Mouse (Mus musculus) limb, embryonic 11.5 days (tissue): ENCODE results near the gene Ipo7. TPM values are rescaled to one million over a fixed set of nuclear protein-coding genes. Genes with fewer than 3 reads are reported as not detected.
"Not testable (repeated sequence)": the region's sequence is repeated elsewhere in the genome, so short reads cannot be mapped to it uniquely, and the experiment has no call there.

Experiments used
- ATAC-seq: fragments of 200-750 bp; cut with Nextera tagmentation; 2 replicates; pipeline ENCODE4 v1.8.0; 2017; ENCODE audit warnings: low read depth; ENCODE audit not compliant: insufficient number of reproducible peaks, low FRiP score, low TSS enrichment
- DNase-seq: peaks from one replicate; pipeline ENCODE4 v3.0.0-alpha.2; 2015; ENCODE audit warnings: low spot score
- H3K27ac ChIP-seq: fragments of 300-500 bp; sonication (generic); replicated peaks from 2 replicates; pipeline ENCODE4 v1.5.1; 2014; ENCODE audit warnings: low read depth, mild to moderate bottlenecking, low read length
- H3K27me3 ChIP-seq: fragments of 300-500 bp; sonication (generic); 2 replicates; pipeline ENCODE4 v1.6.1; 2014; ENCODE audit warnings: mild to moderate bottlenecking, low read length, mixed read lengths; ENCODE audit not compliant: control insufficient read depth, insufficient read depth
- H3K36me3 ChIP-seq: fragments of 300-500 bp; sonication (generic); 2 replicates; pipeline ENCODE4 v1.6.1; 2014; ENCODE audit warnings: mild to moderate bottlenecking, low read length, moderate library complexity, mixed read lengths; ENCODE audit not compliant: control insufficient read depth, insufficient read depth
- H3K4me1 ChIP-seq: fragments of 300-500 bp; sonication (generic); 2 replicates; pipeline ENCODE4 v1.6.1; 2014; ENCODE audit warnings: low read length, mixed read lengths; ENCODE audit not compliant: control insufficient read depth, insufficient read depth
- H3K4me2 ChIP-seq: fragments of 300-500 bp; sonication (generic); 2 replicates; pipeline ENCODE4 v1.6.1; 2014; ENCODE audit warnings: low read depth, mild to moderate bottlenecking, moderate library complexity; ENCODE audit not compliant: severe bottlenecking
- H3K4me3 ChIP-seq: fragments of 300-500 bp; sonication (generic); 2 replicates; pipeline ENCODE4 v1.5.1; 2014; ENCODE audit warnings: low read depth, low read length
- H3K9ac ChIP-seq: fragments of 300-500 bp; sonication (generic); 2 replicates; pipeline ENCODE4 v1.6.1; 2014; ENCODE audit warnings: mild to moderate bottlenecking, low read length
- H3K9me3 ChIP-seq: fragments of 300-500 bp; sonication (generic); 2 replicates; pipeline ENCODE4 v1.6.1; 2016; ENCODE audit warnings: low read length; ENCODE audit not compliant: control insufficient read depth
- WGBS: fragments of 180-500 bp; shearing (Covaris S2); extraction: QIAGEN DNeasy Blood & Tissue Kit; methylation state at CpG from one replicate; pipeline ENCODE4 v1.1.7; 2014; 5-methylcytosine and 5-hydroxymethylcytosine counted together
- polyA plus RNA-seq: library from polyadenylated mRNA; unstranded; fragments of >200 nt; fragmentation: Nextera tagmentation; extraction: Ambion mirVana; gene quantifications from 2 replicates; pipeline ENCODE4 v1.2.1, GENCODE M21; 2014

Gene Ipo7
- polyA plus RNA-seq, 1 experiment from 2014 or later, result 19.8 TPM

DNA sequence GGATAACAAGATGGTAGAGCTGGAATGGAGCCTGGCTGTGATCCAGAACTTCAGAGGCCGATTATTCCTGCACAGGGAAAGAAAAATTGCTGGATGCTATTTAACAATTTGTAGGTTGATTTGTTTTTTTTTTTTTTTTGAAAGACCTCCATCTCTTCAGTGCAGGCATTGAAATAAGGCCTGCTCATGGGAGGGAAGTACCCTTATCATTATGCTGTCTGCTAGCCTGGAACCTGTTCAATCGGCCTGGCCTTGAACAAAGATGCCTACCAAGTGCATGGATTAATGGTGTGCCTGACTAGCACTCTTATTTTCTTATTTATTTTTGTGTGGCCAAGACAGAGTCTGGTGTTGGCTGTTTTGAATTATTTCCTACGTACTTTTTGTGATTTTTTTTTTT, 12.3 kb downstream of the Ipo7 start:
- no peak overlapping the region for H3K4me2 ChIP-seq
- H3K27me3 ChIP-seq, result no peaks in the 10 kb centered on the region
- H3K4me1 ChIP-seq, result no peaks in the 10 kb centered on the region
- ATAC-seq (no peak), DNase-seq (no peak)
- H3K9ac ChIP-seq, result no peak overlapping the region
- WGBS, result 91% methylated on average over 3 of the region's 3 CpGs
- no peak overlapping the region for H3K27ac ChIP-seq
- H3K9me3 ChIP-seq, result no peaks in the 10 kb centered on the region
- H3K4me3 ChIP-seq, result no peak overlapping the region
- H3K36me3 ChIP-seq, result peaks cover 13% of the 10 kb centered on the region

DNA sequence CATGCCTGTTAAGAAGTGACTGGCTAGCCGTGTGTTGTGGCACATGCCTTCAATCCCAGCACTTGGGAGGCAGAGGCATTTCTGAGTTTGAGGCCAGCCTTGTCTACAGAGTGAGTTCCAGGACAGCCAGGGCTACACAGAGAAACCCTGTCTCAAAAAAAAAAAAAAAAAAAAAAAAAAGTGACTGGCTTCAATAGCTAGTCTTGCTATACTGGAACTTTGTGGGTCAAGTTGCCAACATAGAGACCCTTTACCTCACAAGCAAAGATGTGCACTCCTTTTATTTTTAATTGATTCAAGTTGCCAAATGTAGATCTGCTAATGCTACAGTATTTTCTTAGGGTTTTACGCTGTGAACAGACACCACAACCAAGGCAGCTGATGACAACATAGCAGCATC, 39.6 kb downstream of the Ipo7 start:
- H3K27me3 ChIP-seq, DNase-seq, H3K9me3 ChIP-seq, ATAC-seq, H3K9ac ChIP-seq, H3K4me2 ChIP-seq, H3K4me3 ChIP-seq, H3K27ac ChIP-seq, H3K4me1 ChIP-seq: not testable (repeated sequence)
- peaks cover 16% of the 10 kb centered on the region for H3K36me3 ChIP-seq
- WGBS, result 90% methylated on average over 2 of the region's 2 CpGs

DNA sequence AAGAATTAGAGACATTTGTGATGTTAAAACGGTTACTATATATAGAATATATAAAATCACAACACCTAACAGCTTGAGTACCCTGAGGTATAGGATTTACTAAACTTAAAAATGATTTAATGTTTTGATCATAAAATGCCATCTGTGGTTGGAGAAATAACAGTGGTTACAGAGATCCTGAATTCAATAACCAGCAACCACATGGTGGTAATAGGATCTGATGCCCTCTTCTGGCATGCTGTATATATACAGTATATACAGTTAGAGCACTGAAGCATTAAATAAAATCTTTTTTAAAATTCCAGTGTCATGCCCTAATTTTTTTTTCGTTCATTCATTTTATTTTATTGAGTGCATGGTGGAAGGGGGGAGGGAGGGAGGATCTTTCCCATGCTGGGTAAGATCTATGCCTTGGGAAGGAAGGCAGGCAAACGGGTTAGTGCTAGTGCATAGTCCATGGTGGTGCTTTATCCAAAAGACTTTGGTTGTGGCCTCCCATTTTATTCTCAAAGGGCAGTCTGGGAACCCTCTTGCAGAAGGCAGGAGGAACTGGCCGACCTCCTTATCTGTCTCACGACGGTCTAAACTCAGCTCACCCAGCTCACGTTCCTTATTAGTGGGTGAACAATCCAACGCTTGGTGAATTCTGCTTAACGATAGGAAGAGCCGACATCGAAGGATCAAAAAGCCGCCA, 41.2 kb downstream of the Ipo7 start:
- 89% methylated on average over 12 of the region's 12 CpGs for WGBS

DNA sequence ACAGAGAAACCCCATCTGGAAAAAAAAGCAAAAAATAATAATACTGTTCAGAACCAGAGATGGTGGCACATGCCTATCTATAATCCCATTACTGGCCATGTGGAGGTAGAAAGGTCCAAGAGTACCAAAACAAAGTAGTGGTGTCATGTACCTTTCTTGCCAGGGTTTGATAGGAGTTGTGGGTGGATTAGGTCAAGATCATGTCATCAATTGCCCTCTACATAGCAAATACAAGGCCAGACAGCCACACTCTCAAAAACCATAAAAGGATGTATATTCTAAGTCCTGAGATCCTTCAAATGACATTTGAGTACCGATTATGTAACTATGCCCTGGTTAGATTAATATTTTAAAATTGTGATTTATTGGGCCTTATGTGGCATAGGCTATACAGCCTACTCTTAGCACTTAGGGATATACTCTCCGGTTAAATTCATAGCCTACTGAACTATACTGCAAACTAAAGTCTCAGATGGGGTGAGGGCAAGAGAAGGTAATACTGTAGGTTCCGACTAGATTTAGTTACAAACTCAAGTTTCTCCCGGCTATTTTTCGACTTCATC, 42.1 kb downstream of the Ipo7 start:
- 24% methylated on average over 5 of the region's 5 CpGs for WGBS
- H3K4me2 ChIP-seq, result peak overlapping the region; percentile 69
- ATAC-seq, result no peak
- no peak for DNase-seq
- H3K9ac ChIP-seq, result peak overlapping the region; percentile 99
- no peaks in the 10 kb centered on the region for H3K4me1 ChIP-seq
- peak overlapping the region; percentile 87 for H3K4me3 ChIP-seq
- no peaks in the 10 kb centered on the region for H3K27me3 ChIP-seq
- H3K36me3 ChIP-seq, result peaks cover 6% of the 10 kb centered on the region
- H3K9me3 ChIP-seq, result no peaks in the 10 kb centered on the region
- H3K27ac ChIP-seq, result peak overlapping the region; percentile 99

More for the DNA sequence above, 41.2 kb downstream of the Ipo7 start:
- H3K9me3 ChIP-seq, result no peaks in the 10 kb centered on the region
- H3K36me3 ChIP-seq, result peaks cover 8% of the 10 kb centered on the region
- H3K9ac ChIP-seq, result no peak overlapping the region
- no peak overlapping the region for H3K27ac ChIP-seq
- no peak overlapping the region for H3K4me3 ChIP-seq
- no peak for ATAC-seq
- H3K4me2 ChIP-seq, result no peak overlapping the region
- no peaks in the 10 kb centered on the region for H3K4me1 ChIP-seq
- no peaks in the 10 kb centered on the region for H3K27me3 ChIP-seq
- no peak for DNase-seq

DNA sequence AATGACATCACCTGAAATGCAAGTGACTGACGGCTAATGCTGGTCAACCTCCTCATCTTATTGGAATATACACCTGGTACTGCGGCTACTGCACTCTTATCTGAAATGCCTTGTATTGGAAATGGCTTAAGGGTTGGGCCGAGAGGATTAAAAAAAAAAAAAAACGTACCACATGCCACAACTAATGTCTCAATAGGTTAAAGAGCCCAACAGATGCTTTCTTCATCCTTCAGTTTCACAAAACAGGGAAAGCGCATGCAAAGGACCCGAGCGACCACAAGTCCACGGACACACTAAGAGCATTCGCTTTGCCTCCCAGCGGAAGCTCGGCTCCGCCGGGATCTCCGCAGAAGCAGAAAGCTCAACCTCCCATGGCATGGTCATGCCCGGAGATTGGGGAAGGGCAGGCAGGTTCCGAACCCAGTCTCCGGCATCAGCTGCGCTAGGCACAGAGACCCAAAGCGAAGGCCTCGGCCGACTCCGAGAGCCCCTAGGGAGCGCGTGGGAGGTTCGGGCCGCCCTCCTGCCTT, 42.7 kb downstream of the Ipo7 start:
- peak; percentile 15 for ATAC-seq
- peaks cover 6% of the 10 kb centered on the region for H3K36me3 ChIP-seq
- WGBS, result 1% methylated on average over 26 of the region's 26 CpGs
- H3K9me3 ChIP-seq, result no peaks in the 10 kb centered on the region
- H3K9ac ChIP-seq, result peak overlapping the region; percentile 99
- H3K4me1 ChIP-seq, result no peaks in the 10 kb centered on the region
- H3K4me3 ChIP-seq, result peak overlapping the region; percentile 87
- H3K27ac ChIP-seq, result peak overlapping the region; percentile 99
- no peak for DNase-seq
- H3K4me2 ChIP-seq, result peak overlapping the region; percentile 69
- H3K27me3 ChIP-seq, result no peaks in the 10 kb centered on the region

DNA sequence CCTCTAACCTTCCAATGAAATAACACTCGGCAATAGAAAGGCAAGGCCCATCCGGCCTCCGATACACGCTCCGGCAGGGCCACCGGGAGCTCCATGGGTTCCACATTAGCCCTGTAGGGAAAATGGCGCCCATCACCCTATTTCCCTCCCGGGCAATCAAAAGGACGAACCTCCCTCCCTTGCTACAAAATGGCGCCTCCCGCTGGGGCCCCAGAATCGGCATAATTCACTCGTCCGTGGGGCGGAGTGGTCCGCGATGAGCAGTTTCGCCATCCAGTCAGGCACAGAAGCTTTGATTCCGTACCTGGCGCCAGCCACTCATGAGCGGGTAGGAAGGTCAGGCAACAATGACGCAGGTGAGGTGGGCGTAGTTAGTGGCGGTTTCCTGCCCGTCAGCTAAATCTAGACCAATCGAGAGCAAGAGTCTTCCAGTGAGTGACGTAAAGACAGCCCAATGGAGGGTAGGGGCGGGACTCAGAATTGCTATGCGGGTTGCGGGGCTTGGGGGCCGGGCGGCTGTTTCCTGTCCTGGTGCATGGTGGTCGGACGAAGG, 43.2 kb downstream of the Ipo7 start, which contains the start of gene Zfp143:
Gene Zfp143, plus strand, starts transcription at position 19 of the 553 bp plus-strand sequence.
- Histone ChIP-seq H3K27me3 (no peaks in the 10 kb centered on the region), H3K27ac (peak within 1 kb of the TSS; percentile 100), H3K4me1 (no peaks in the 10 kb centered on the region), H3K4me2 (peak within 1 kb of the TSS; percentile 69), H3K9me3 (no peaks in the 10 kb centered on the region), H3K9ac (peak within 1 kb of the TSS; percentile 99), H3K36me3 (peaks cover 6% of the 10 kb centered on the region), H3K4me3 (peak within 1 kb of the TSS; percentile 87)
- 0% methylated on average over 34 of the region's 34 CpGs for WGBS
- ATAC-seq, result peak; percentile 99
- peak; percentile 100 for DNase-seq

DNA sequence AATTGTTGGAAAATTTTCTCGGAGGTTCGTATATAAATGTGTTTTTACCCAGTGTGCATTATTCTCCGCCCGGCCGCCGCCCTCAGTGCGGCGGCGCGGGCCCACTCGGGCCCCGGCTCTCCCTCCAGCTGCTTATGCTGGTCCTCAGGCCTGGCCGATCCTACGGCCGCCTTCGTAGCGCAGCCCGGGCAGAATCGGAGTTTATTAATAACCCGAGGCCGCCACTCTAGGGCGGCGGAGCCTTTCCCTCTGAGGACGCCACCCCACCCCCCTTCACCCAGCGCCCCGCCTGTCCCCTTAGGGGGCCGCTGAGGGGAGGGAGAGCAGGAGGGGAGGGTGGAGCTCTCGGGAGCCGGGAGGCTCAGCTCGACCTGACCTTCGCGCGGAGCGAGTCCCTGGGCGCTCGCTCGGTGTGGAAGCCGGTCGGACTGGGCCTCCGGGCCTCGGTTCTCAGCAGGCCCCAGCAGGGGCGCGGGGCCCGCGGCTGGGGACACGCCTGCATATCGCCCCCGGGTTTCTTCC, 43.7 kb downstream of the Ipo7 start:
- WGBS, result 0% methylated on average over 44 of the region's 48 CpGs
- Histone ChIP-seq H3K4me3 (peak overlapping the region; percentile 87), H3K4me2 (peak overlapping the region; percentile 52), H3K36me3 (peaks cover 6% of the 10 kb centered on the region), H3K4me1 (no peaks in the 10 kb centered on the region), H3K9me3 (no peaks in the 10 kb centered on the region), H3K27me3 (no peaks in the 10 kb centered on the region), H3K9ac (peak overlapping the region; percentile 98), H3K27ac (peak overlapping the region; percentile 100)
- ATAC-seq, result peak; percentile 82
- peak; percentile 88 for DNase-seq

DNA sequence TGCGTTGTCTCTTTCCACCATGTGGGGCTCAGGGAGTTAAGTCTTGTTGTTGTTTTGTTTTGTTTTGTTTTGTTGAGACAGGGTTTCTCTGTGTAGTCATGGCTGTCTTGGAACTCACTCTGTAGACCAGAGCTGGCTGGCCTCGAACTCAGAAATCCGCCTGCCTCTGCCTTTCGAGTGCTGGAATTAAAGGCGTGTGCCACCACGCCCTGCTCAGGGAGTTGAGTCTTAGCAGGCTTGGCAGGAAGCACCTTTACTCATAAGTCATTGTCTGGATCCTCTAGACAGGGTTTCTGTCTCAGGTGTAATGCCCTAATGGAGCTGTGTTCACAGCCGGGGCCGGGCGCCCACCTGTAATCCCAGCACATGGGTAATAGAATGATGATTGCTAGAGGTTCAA, 45.7 kb downstream of the Ipo7 start:
- 94% methylated on average over 9 of the region's 9 CpGs for WGBS
- no peaks in the 10 kb centered on the region for H3K36me3 ChIP-seq
- no peak for ATAC-seq

More for the DNA sequence above, 45.7 kb downstream of the Ipo7 start:
- no peaks in the 10 kb centered on the region for H3K9me3 ChIP-seq
- no peaks in the 10 kb centered on the region for H3K27me3 ChIP-seq
- no peak for DNase-seq
- H3K27ac ChIP-seq, result no peak overlapping the region
- no peak overlapping the region for H3K9ac ChIP-seq
- H3K4me2 ChIP-seq, result no peak overlapping the region
- H3K4me3 ChIP-seq, result no peak overlapping the region
- H3K4me1 ChIP-seq, result no peaks in the 10 kb centered on the region
